Mouse (Mus musculus) kidney, embryonic 16.5 days (tissue): ENCODE results near the gene Frat1. TPM values are rescaled to one million over a fixed set of nuclear protein-coding genes. Genes with fewer than 3 reads are reported as not detected.

Experiments
- ATAC-seq: fragments of 200-750 bp; cut with Nextera tagmentation; 2 replicates; pipeline ENCODE4 v1.8.0; 2017; ENCODE audit warnings: moderate TSS enrichment; ENCODE audit not compliant: low FRiP score, low TSS enrichment
- H3K27ac ChIP-seq: fragments of 300-500 bp; sonication (generic); 2 replicates; pipeline ENCODE4 v1.5.1; 2014; ENCODE audit warnings: low read length
- H3K27me3 ChIP-seq: fragments of 300-500 bp; sonication (generic); 2 replicates; pipeline ENCODE4 v1.6.1; 2014; ENCODE audit warnings: low read length, control low read depth, mixed read lengths; ENCODE audit not compliant: insufficient read depth
- H3K36me3 ChIP-seq: fragments of 300-500 bp; sonication (generic); 2 replicates; pipeline ENCODE4 v1.6.1; 2014; ENCODE audit warnings: low read length, control low read depth, mixed read lengths; ENCODE audit not compliant: insufficient read depth
- H3K4me1 ChIP-seq: fragments of 300-500 bp; sonication (generic); 2 replicates; pipeline ENCODE4 v1.6.1; 2014; ENCODE audit warnings: low read length, control low read depth, mixed read lengths; ENCODE audit not compliant: insufficient read depth
- H3K4me2 ChIP-seq: fragments of 300-500 bp; sonication (generic); replicated peaks from 2 replicates; pipeline ENCODE4 v1.6.1; 2014; ENCODE audit warnings: low read depth, low read length
- H3K4me3 ChIP-seq: fragments of 300-500 bp; sonication (generic); 2 replicates; pipeline ENCODE4 v1.5.1; 2014; ENCODE audit warnings: mild to moderate bottlenecking, low read length
- H3K9ac ChIP-seq: fragments of 300-500 bp; sonication (generic); replicated peaks from 2 replicates; pipeline ENCODE4 v1.6.1; 2014; ENCODE audit warnings: low read length
- H3K9me3 ChIP-seq: fragments of 300-500 bp; sonication (generic); 2 replicates; pipeline ENCODE4 v1.6.1; 2016; ENCODE audit warnings: low read length, control low read depth
- WGBS: fragments of 180-500 bp; shearing (Covaris S2); extraction: QIAGEN DNeasy Blood & Tissue Kit; methylation state at CpG from one replicate; pipeline ENCODE4 v1.1.7; 2014; 5-methylcytosine and 5-hydroxymethylcytosine counted together
- polyA plus RNA-seq: library from polyadenylated mRNA; unstranded; fragments of >200 nt; fragmentation: Nextera tagmentation; extraction: Ambion mirVana; gene quantifications from 2 replicates; pipeline ENCODE4 v1.2.1, GENCODE M21; 2015

The Frat1 gene
- 6.2 and 6.5 TPM in 2 replicates for polyA plus RNA-seq

- Histone ChIP-seq H3K9me3 (no peaks in the 10 kb centered on the region), H3K4me1 (peaks cover 19% of the 10 kb centered on the region), H3K27ac (peak within 1 kb of the TSS; percentile 94), H3K4me3 (peak within 1 kb of the TSS; percentile 74), H3K27me3 (peaks cover 26% of the 10 kb centered on the region), H3K36me3 (no peaks in the 10 kb centered on the region), H3K9ac (peak within 1 kb of the TSS; percentile 79), H3K4me2 (peak within 1 kb of the TSS; percentile 98)
- peak; percentile 92 for ATAC-seq
- 2% methylated on average over 36 of the region's 39 CpGs for WGBS
These were observed at the start of gene Frat1 for GRCm38 (mm10) chr19:41829381-41830105. Gene Frat1, plus strand, starts transcription at chr19:41829970.

- 91% methylated on average over 1 of the region's 1 CpGs for WGBS
- peaks cover 38% of the 10 kb centered on the region for H3K36me3 ChIP-seq
- no peaks in the 10 kb centered on the region for H3K4me1 ChIP-seq
These were observed 42.9 kb upstream of the Frat1 start for GRCm38 (mm10) chr19:41786896-41787295.

GRCm38 (mm10) chr19:41789110-41789961 lies 40.4 kb upstream of the Frat1 start:
- H3K36me3 ChIP-seq, result peaks cover 28% of the 10 kb centered on the region
- H3K9me3 ChIP-seq, result no peaks in the 10 kb centered on the region
- WGBS, result 72% methylated on average over 10 of the region's 10 CpGs
- H3K4me3 ChIP-seq, result no peak overlapping the region
- H3K27me3 ChIP-seq, result no peaks in the 10 kb centered on the region
- H3K4me2 ChIP-seq, result no peak overlapping the region
- no peak overlapping the region for H3K27ac ChIP-seq
- H3K4me1 ChIP-seq, result peaks cover 15% of the 10 kb centered on the region; the same call in 1 of the 2 replicates
- no peak overlapping the region for H3K9ac ChIP-seq
- ATAC-seq, result no peak

More at GRCm38 (mm10) chr19:41786896-41787295, 42.9 kb upstream of the Frat1 start:
- no peaks in the 10 kb centered on the region for H3K9me3 ChIP-seq
- no peak overlapping the region for H3K4me2 ChIP-seq
- no peaks in the 10 kb centered on the region for H3K27me3 ChIP-seq
- no peak overlapping the region for H3K4me3 ChIP-seq
- H3K9ac ChIP-seq, result no peak overlapping the region
- H3K27ac ChIP-seq, result no peak overlapping the region
- ATAC-seq, result no peak

GRCm38 (mm10) chr19:41791384-41791783 lies 38.4 kb upstream of the Frat1 start:
- 94% methylated on average over 2 of the region's 2 CpGs for WGBS
- Histone ChIP-seq H3K9ac (no peak overlapping the region), H3K36me3 (peaks cover 15% of the 10 kb centered on the region), H3K9me3 (no peaks in the 10 kb centered on the region), H3K4me2 (no peak overlapping the region), H3K4me1 (peaks cover 25% of the 10 kb centered on the region), H3K27ac (no peak overlapping the region), H3K4me3 (no peak overlapping the region), H3K27me3 (no peaks in the 10 kb centered on the region)
- no peak for ATAC-seq

- Histone ChIP-seq H3K9ac (no peak overlapping the region), H3K4me3 (no peak overlapping the region), H3K36me3 (peaks cover 13% of the 10 kb centered on the region; the same call in 1 of the 2 replicates), H3K4me2 (no peak overlapping the region), H3K27me3 (no peaks in the 10 kb centered on the region), H3K27ac (peak overlapping the region; percentile 87), H3K9me3 (no peaks in the 10 kb centered on the region), H3K4me1 (peaks cover 32% of the 10 kb centered on the region)
- WGBS, result 61% methylated on average over 1 of the region's 1 CpGs
- no peak for ATAC-seq
These were observed 36.8 kb upstream of the Frat1 start for GRCm38 (mm10) chr19:41792934-41793486.

- Histone ChIP-seq H3K27ac (peak overlapping the region; percentile 87), H3K4me2 (no peak overlapping the region; the same call in 1 of the 2 replicates), H3K4me3 (no peak overlapping the region), H3K9me3 (no peaks in the 10 kb centered on the region), H3K36me3 (peaks cover 13% of the 10 kb centered on the region; the same call in 1 of the 2 replicates), H3K9ac (no peak overlapping the region), H3K27me3 (no peaks in the 10 kb centered on the region), H3K4me1 (peaks cover 32% of the 10 kb centered on the region)
- ATAC-seq, result no peak
These were observed 35.8 kb upstream of the Frat1 start for GRCm38 (mm10) chr19:41794017-41794416.

GRCm38 (mm10) chr19:41794901-41795300 lies 34.9 kb upstream of the Frat1 start:
- Histone ChIP-seq H3K4me1 (peaks cover 33% of the 10 kb centered on the region), H3K4me2 (no peak overlapping the region), H3K27ac (peak overlapping the region; percentile 80), H3K9ac (no peak overlapping the region; the same call in 1 of the 2 replicates), H3K36me3 (peaks cover 7% of the 10 kb centered on the region; the same call in 1 of the 2 replicates), H3K27me3 (no peaks in the 10 kb centered on the region), H3K9me3 (no peaks in the 10 kb centered on the region), H3K4me3 (no peak overlapping the region)
- no peak for ATAC-seq
- WGBS, result 86% methylated on average over 6 of the region's 6 CpGs

- Histone ChIP-seq H3K27me3 (no peaks in the 10 kb centered on the region), H3K27ac (peak overlapping the region; percentile 20), H3K4me1 (peaks cover 46% of the 10 kb centered on the region), H3K9me3 (no peaks in the 10 kb centered on the region), H3K9ac (no peak overlapping the region), H3K4me3 (no peak overlapping the region), H3K4me2 (no peak overlapping the region), H3K36me3 (peaks cover 5% of the 10 kb centered on the region; the same call in 1 of the 2 replicates)
- no peak; the same call in 1 of the 2 replicates for ATAC-seq
- WGBS, result 42% methylated on average over 3 of the region's 3 CpGs
These were observed 33.5 kb upstream of the Frat1 start for GRCm38 (mm10) chr19:41796148-41796760.

- Histone ChIP-seq H3K4me3 (no peak overlapping the region), H3K27me3 (no peaks in the 10 kb centered on the region), H3K36me3 (no peaks in the 10 kb centered on the region), H3K4me2 (no peak overlapping the region), H3K4me1 (peaks cover 46% of the 10 kb centered on the region), H3K9ac (0 out of 2 replicates have a peak overlapping the region, but pooled peaks have one; percentile 22), H3K27ac (peak overlapping the region; percentile 20; the same call in 1 of the 2 replicates), H3K9me3 (no peaks in the 10 kb centered on the region)
- 56% methylated on average over 12 of the region's 12 CpGs for WGBS
- no peak for ATAC-seq
These were observed 32.9 kb upstream of the Frat1 start for GRCm38 (mm10) chr19:41796789-41797327.
